Mouse (Mus musculus): ENCODE results near the gene Ankrd17.

DNA sequence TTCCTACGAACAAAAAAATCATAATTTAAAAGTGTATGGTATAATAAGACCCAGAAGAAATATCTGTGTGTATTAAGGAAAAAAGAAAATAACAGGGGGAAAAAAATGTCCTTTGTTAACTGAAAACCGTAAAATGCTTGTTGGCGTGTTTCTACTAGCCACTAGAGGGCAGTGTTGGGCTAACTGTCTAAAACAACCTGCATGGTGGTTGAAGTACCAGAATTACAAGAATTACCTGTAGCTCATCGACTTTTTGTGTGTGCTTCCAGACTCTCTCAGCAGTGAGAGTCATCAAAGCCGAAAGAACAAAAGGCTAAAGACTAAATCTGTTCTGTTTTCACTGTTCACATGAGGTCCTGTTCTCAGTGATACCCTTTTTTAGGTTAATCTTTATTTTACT, 163.2 kb downstream of the Ankrd17 start:
- TF ChIP-seq POLR2AphosphoS2 (IDR thresholded peaks at IDR 0.05; ENCODE audit: low read length): no peak
- no peak for TF ChIP-seq GATA1 (IDR thresholded peaks at IDR 0.05; ENCODE audit: low read depth, low read length)
- TF ChIP-seq NRF1 (IDR thresholded peaks at IDR 0.05; ENCODE audit: insufficient read depth, low read depth, low read length, poor library complexity, severe bottlenecking): no peak

Measured in MEL (cell line).